Mouse (Mus musculus): ENCODE measurements around the gene Mlst8. TPM values are rescaled to one million over a fixed set of nuclear protein-coding genes. Genes with fewer than 3 reads are reported as not detected.
"Not testable (repeated sequence)": the region's sequence is repeated elsewhere in the genome, so short reads cannot be mapped to it uniquely, and the experiment has no call there.

Mlst8 gene
- polyA plus RNA-seq, 1 experiment from 2014 or later, result 36.0 TPM

- 1% methylated on average over 68 of the region's 68 CpGs for WGBS
- DNase-seq (ENCODE audit: low spot score), result no peak
- H3K4me1 ChIP-seq (replicated peaks), result peaks cover 35% of the 10 kb centered on the region
- H3K27ac ChIP-seq, result peak overlapping the region; percentile 96
- H3K4me3 ChIP-seq, result peak overlapping the region; percentile 96
- no peaks in the 10 kb centered on the region for H3K27me3 ChIP-seq (ENCODE audit: insufficient read depth, poor library complexity, severe bottlenecking)
- peaks cover 40% of the 10 kb centered on the region for H3K36me3 ChIP-seq
- H3K9me3 ChIP-seq, result no peaks in the 10 kb centered on the region
Measured at GRCm38 (mm10) chr17:24470701-24471527, 8.0 kb downstream of the Mlst8 start.

GRCm38 (mm10) chr17:24469910-24470602, 8.8 kb downstream of the Mlst8 start, which contains the start of the genes E4f1 and Pgp:
E4f1 (minus strand) TSS chr17:24470313.
Pgp (plus strand) TSS chr17:24470392.
- H3K27ac ChIP-seq, result peak within 1 kb of the TSS; percentile 96
- WGBS, result 0% methylated on average over 73 of the region's 75 CpGs
- H3K36me3 ChIP-seq, result peaks cover 32% of the 10 kb centered on the region
- peak within 1 kb of the TSS; percentile 96 for H3K4me3 ChIP-seq
- peaks cover 35% of the 10 kb centered on the region for H3K4me1 ChIP-seq (replicated peaks)
- H3K9me3 ChIP-seq, result no peaks in the 10 kb centered on the region
- no peaks in the 10 kb centered on the region for H3K27me3 ChIP-seq (ENCODE audit: insufficient read depth, poor library complexity, severe bottlenecking)
- peak; percentile 99 for DNase-seq (ENCODE audit: low spot score)

GRCm38 (mm10) chr17:24469336-24469909, 9.5 kb downstream of the Mlst8 start:
- peaks cover 25% of the 10 kb centered on the region for H3K36me3 ChIP-seq
- DNase-seq (ENCODE audit: low spot score), result no peak
- peaks cover 35% of the 10 kb centered on the region for H3K4me1 ChIP-seq (replicated peaks)
- H3K27ac ChIP-seq, result peak overlapping the region; percentile 96
- H3K27me3 ChIP-seq (ENCODE audit: insufficient read depth, poor library complexity, severe bottlenecking), result no peaks in the 10 kb centered on the region
- H3K9me3 ChIP-seq, result no peaks in the 10 kb centered on the region
- H3K4me3 ChIP-seq, result peak overlapping the region; percentile 96
- WGBS, result 19% methylated on average over 7 of the region's 7 CpGs

GRCm38 (mm10) chr17:24468636-24469246, 10.1 kb downstream of the Mlst8 start:
- no peaks in the 10 kb centered on the region for H3K9me3 ChIP-seq
- H3K27me3 ChIP-seq (ENCODE audit: insufficient read depth, poor library complexity, severe bottlenecking), result no peaks in the 10 kb centered on the region
- peaks cover 19% of the 10 kb centered on the region for H3K36me3 ChIP-seq
- no peak overlapping the region for H3K4me3 ChIP-seq
- WGBS, result 93% methylated on average over 5 of the region's 5 CpGs
- no peak overlapping the region for H3K27ac ChIP-seq
- peaks cover 32% of the 10 kb centered on the region for H3K4me1 ChIP-seq (replicated peaks)
- no peak for DNase-seq (ENCODE audit: low spot score)

- 63% methylated on average over 6 of the region's 6 CpGs for WGBS
- no peak overlapping the region for H3K4me3 ChIP-seq
- no peak overlapping the region for H3K27ac ChIP-seq
- no peaks in the 10 kb centered on the region for H3K4me1 ChIP-seq (replicated peaks)
- H3K9me3 ChIP-seq, result no peaks in the 10 kb centered on the region
- no peak for DNase-seq (ENCODE audit: low spot score)
- no peaks in the 10 kb centered on the region for H3K27me3 ChIP-seq (ENCODE audit: insufficient read depth, poor library complexity, severe bottlenecking)
- H3K36me3 ChIP-seq, result no peaks in the 10 kb centered on the region
Measured at GRCm38 (mm10) chr17:24463374-24464133, 15.3 kb downstream of the Mlst8 start.

- Histone ChIP-seq H3K9me3 (no peaks in the 10 kb centered on the region), H3K27me3 (ENCODE audit: insufficient read depth, poor library complexity, severe bottlenecking) (no peaks in the 10 kb centered on the region), H3K4me1 (replicated peaks) (no peaks in the 10 kb centered on the region), H3K27ac (no peak overlapping the region), H3K4me3 (no peak overlapping the region), H3K36me3 (no peaks in the 10 kb centered on the region)
- DNase-seq (ENCODE audit: low spot score), result no peak
- WGBS, result 98% methylated on average over 1 of the region's 1 CpGs
Measured at GRCm38 (mm10) chr17:24462932-24463331, 15.9 kb downstream of the Mlst8 start.

- no peak for DNase-seq (ENCODE audit: low spot score)
Measured at GRCm38 (mm10) chr17:24461580-24461979, 17.3 kb downstream of the Mlst8 start.

GRCm38 (mm10) chr17:24455523-24456206, 23.2 kb downstream of the Mlst8 start:
- H3K27ac ChIP-seq, result peak overlapping the region; percentile 95
- not testable (repeated sequence) for H3K27me3 ChIP-seq (ENCODE audit: insufficient read depth, poor library complexity, severe bottlenecking); H3K9me3 ChIP-seq; DNase-seq (ENCODE audit: low spot score)
- peaks cover 19% of the 10 kb centered on the region for H3K4me1 ChIP-seq (replicated peaks)
- H3K36me3 ChIP-seq, result peaks cover 12% of the 10 kb centered on the region
- 47% methylated on average over 10 of the region's 10 CpGs for WGBS
- H3K4me3 ChIP-seq, result peak overlapping the region; percentile 92

More at GRCm38 (mm10) chr17:24461580-24461979, 17.3 kb downstream of the Mlst8 start:
- Histone ChIP-seq H3K27me3 (ENCODE audit: insufficient read depth, poor library complexity, severe bottlenecking) (no peaks in the 10 kb centered on the region), H3K4me1 (replicated peaks) (no peaks in the 10 kb centered on the region), H3K9me3 (no peaks in the 10 kb centered on the region), H3K36me3 (no peaks in the 10 kb centered on the region), H3K27ac (no peak overlapping the region), H3K4me3 (no peak overlapping the region)
- WGBS, result 63% methylated on average over 2 of the region's 2 CpGs

- peak overlapping the region; percentile 95 for H3K27ac ChIP-seq
- WGBS, result under 1% methylated on average over 67 of the region's 67 CpGs
- peak; percentile 100 for DNase-seq (ENCODE audit: low spot score)
- peaks cover 19% of the 10 kb centered on the region for H3K36me3 ChIP-seq
- H3K4me1 ChIP-seq (replicated peaks), result peaks cover 19% of the 10 kb centered on the region
- H3K4me3 ChIP-seq, result peak overlapping the region; percentile 92
- no peaks in the 10 kb centered on the region for H3K9me3 ChIP-seq
- H3K27me3 ChIP-seq (ENCODE audit: insufficient read depth, poor library complexity, severe bottlenecking), result no peaks in the 10 kb centered on the region
Measured at GRCm38 (mm10) chr17:24454756-24455522, 23.9 kb downstream of the Mlst8 start.

- Histone ChIP-seq H3K27me3 (ENCODE audit: insufficient read depth, poor library complexity, severe bottlenecking) (no peaks in the 10 kb centered on the region), H3K27ac (peak overlapping the region; percentile 95), H3K4me1 (replicated peaks) (peaks cover 19% of the 10 kb centered on the region), H3K4me3 (peak overlapping the region; percentile 92), H3K36me3 (peaks cover 26% of the 10 kb centered on the region), H3K9me3 (no peaks in the 10 kb centered on the region)
- WGBS, result 15% methylated on average over 14 of the region's 14 CpGs
- DNase-seq (ENCODE audit: low spot score), result no peak
Measured at GRCm38 (mm10) chr17:24454218-24454755, 24.6 kb downstream of the Mlst8 start.

- no peaks in the 10 kb centered on the region for H3K9me3 ChIP-seq
- H3K4me1 ChIP-seq (replicated peaks), result peaks cover 19% of the 10 kb centered on the region
- no peaks in the 10 kb centered on the region for H3K27me3 ChIP-seq (ENCODE audit: insufficient read depth, poor library complexity, severe bottlenecking)
- no peak overlapping the region for H3K4me3 ChIP-seq
- DNase-seq (ENCODE audit: low spot score), result no peak
- no peak overlapping the region for H3K27ac ChIP-seq
- peaks cover 35% of the 10 kb centered on the region for H3K36me3 ChIP-seq
- 88% methylated on average over 2 of the region's 2 CpGs for WGBS
Measured at GRCm38 (mm10) chr17:24453372-24453771, 25.5 kb downstream of the Mlst8 start.
